Mouse (Mus musculus): Measurements from ENCODE around the gene Arhgef11. TPM values are rescaled to one million over a fixed set of nuclear protein-coding genes. Genes with fewer than 3 reads are reported as not detected.
A peak's percentile ranks its signal among the peaks of the same experiment; 100 is the strongest.

Gene Arhgef11
- polyA plus RNA-seq, 1 experiment from 2014 or later, result 11.5 TPM

DNA sequence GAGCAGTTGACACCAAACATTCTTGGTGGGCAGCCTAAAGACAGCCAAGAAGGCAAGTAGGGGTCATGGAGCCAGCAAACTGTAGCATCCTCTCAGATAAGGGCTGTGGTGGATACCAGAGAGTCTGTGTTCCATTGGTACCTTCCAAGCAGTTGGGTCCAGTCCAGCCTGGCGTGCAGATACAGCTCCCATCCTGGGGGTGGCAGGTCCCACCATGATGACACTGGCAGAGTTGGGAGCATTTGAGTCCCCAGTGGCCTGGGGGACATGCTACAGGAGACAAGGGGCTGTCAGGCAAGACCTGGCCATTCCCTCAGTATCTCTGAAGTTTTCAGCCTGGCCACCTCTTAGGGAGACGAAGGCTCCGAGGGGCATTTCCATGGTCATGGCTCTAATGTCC is 135.2 kb downstream of the Arhgef11 start:
- DNase-seq (ENCODE audit: low spot score), result no peak
- Histone ChIP-seq H3K36me3 (peaks cover 29% of the 10 kb centered on the region), H3K27ac (no peak overlapping the region), H3K9me3 (no peaks in the 10 kb centered on the region), H3K4me1 (peaks cover 16% of the 10 kb centered on the region), H3K4me3 (no peak overlapping the region), H3K27me3 (ENCODE audit: insufficient read depth, poor library complexity, severe bottlenecking) (peaks cover 80% of the 10 kb centered on the region)
- 84% methylated on average over 3 of the region's 3 CpGs for WGBS

DNA sequence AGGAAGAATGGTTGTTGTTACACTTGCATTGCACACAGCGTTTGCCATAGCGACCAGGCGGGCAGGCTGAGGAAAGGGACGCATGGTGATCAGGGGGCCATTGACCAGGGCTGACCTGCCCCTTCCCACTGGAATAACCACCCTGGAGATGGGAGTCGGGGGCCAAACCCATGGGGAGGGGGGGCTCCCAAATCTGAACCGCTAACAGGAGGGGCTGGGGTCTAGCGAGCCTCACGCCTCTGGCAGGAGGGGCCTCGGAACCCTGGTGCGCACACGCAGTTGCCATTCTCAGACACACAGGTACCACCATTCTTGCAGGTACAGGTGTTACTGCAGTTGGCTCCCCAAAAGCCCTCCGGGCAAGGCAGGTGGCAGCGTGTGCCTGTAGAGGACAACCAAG is 136.5 kb downstream of the Arhgef11 start:
- Histone ChIP-seq H3K9me3 (no peaks in the 10 kb centered on the region), H3K4me1 (peaks cover 15% of the 10 kb centered on the region), H3K36me3 (peaks cover 36% of the 10 kb centered on the region), H3K4me3 (no peak overlapping the region), H3K27me3 (ENCODE audit: insufficient read depth, poor library complexity, severe bottlenecking) (peaks cover 91% of the 10 kb centered on the region), H3K27ac (no peak overlapping the region)
- WGBS, result 85% methylated on average over 13 of the region's 13 CpGs
- no peak for DNase-seq (ENCODE audit: low spot score)

DNA sequence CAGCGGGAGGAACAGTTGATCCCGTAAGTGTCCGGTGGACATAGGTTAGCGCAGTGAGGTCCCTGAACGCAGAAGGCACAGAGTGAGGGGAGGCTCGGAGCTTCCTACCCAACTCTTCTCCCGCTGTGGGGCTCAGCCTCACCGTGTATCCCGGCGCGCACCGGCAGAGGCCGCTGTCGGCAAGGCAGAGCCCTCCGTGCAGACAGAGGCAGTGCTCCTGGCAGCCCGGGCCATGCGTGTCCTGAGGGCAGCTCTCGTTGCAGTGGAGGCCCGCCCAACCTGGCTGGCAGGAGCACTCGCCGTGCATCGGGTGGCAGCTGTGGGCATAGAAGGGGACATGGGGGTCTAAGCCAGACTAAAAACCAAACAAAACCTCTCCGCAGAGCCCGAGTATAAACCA is 138.6 kb downstream of the Arhgef11 start:
- peaks cover 36% of the 10 kb centered on the region for H3K36me3 ChIP-seq
- H3K4me1 ChIP-seq, result peaks cover 26% of the 10 kb centered on the region

DNA sequence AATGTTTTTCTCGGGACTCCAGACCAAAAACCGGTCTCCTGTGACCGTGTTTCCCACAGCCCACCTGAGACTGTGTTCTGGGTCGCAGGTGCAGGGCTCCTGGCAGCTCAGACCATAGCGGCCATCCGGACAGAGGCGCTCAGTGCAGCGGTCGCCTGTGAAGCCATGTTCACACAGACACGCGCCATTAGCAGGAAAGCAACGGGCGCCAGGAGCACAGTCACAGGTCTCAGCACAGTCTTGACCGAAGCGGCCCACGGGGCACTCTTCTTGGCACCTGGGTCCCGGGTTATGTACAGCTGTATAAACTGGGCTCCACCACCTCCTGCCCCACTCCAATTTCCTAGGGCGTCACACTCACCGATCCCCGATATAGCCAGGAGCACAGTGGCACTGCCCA is 139.1 kb downstream of the Arhgef11 start:
- H3K4me3 ChIP-seq, result no peak overlapping the region

More for the DNA sequence above, 138.6 kb downstream of the Arhgef11 start:
- 4% methylated on average over 24 of the region's 24 CpGs for WGBS
- Histone ChIP-seq H3K9me3 (no peaks in the 10 kb centered on the region), H3K4me3 (peak overlapping the region; percentile 37), H3K27ac (0 out of 2 replicates have a peak overlapping the region, but pooled peaks have one; percentile 25), H3K27me3 (ENCODE audit: insufficient read depth, poor library complexity, severe bottlenecking) (peaks cover 82% of the 10 kb centered on the region)
- DNase-seq (ENCODE audit: low spot score), result peak; percentile 90

DNA sequence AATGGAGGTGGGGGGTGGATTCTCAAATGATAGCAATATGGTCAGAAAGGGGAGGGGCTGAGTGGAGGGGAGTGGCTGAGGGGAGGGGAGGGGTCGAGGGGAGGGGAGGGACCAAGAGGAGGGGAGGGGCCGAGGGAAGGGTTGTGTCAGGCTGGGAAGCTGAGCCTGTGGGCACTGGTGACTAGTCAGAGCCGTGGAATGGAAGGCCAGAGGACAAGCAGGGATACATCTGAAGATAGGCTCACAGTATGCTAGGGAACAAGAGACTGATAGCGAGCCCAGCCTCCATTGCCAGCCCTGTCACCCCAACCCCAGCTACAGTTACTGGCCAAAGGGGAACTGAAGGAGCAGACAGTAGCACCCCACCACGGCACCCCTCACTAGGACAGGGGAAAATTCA is 141.3 kb downstream of the Arhgef11 start:
- Histone ChIP-seq H3K9me3 (no peaks in the 10 kb centered on the region), H3K36me3 (peaks cover 21% of the 10 kb centered on the region), H3K4me3 (no peak overlapping the region), H3K4me1 (peaks cover 50% of the 10 kb centered on the region), H3K27me3 (ENCODE audit: insufficient read depth, poor library complexity, severe bottlenecking) (peaks cover 65% of the 10 kb centered on the region), H3K27ac (no peak overlapping the region)
- no peak for DNase-seq (ENCODE audit: low spot score)
- WGBS, result 27% methylated on average over 5 of the region's 5 CpGs

More for the DNA sequence above, 139.1 kb downstream of the Arhgef11 start:
- Histone ChIP-seq H3K9me3 (no peaks in the 10 kb centered on the region), H3K27me3 (ENCODE audit: insufficient read depth, poor library complexity, severe bottlenecking) (peaks cover 82% of the 10 kb centered on the region), H3K4me1 (peaks cover 30% of the 10 kb centered on the region), H3K27ac (no peak overlapping the region), H3K36me3 (peaks cover 33% of the 10 kb centered on the region)
- DNase-seq (ENCODE audit: low spot score), result no peak
- WGBS, result 48% methylated on average over 20 of the region's 20 CpGs

GRCm38 (mm10) chr3:87761408-87762375 is 144.3 kb downstream of the Arhgef11 start:
- DNase-seq (ENCODE audit: low spot score), result no peak
- 63% methylated on average over 20 of the region's 20 CpGs for WGBS
- peaks cover 54% of the 10 kb centered on the region for H3K27me3 ChIP-seq (ENCODE audit: insufficient read depth, poor library complexity, severe bottlenecking)
- H3K4me3 ChIP-seq, result no peak overlapping the region
- peaks cover 12% of the 10 kb centered on the region; the same call in 1 of the 2 replicates for H3K36me3 ChIP-seq
- H3K4me1 ChIP-seq, result peaks cover 66% of the 10 kb centered on the region
- no peaks in the 10 kb centered on the region for H3K9me3 ChIP-seq
- H3K27ac ChIP-seq, result peak overlapping the region; percentile 84

GRCm38 (mm10) chr3:87763202-87763601 is 145.8 kb downstream of the Arhgef11 start:
- WGBS, result 54% methylated on average over 4 of the region's 4 CpGs

GRCm38 (mm10) chr3:87763683-87764289 is 146.4 kb downstream of the Arhgef11 start:
- H3K36me3 ChIP-seq, result 0 out of 2 replicates have a peak, but pooled peaks cover 5% of the 10 kb centered on the region
- H3K9me3 ChIP-seq, result no peaks in the 10 kb centered on the region
- peak; percentile 90 for DNase-seq (ENCODE audit: low spot score)
- WGBS, result 15% methylated on average over 15 of the region's 15 CpGs
- peak overlapping the region; percentile 84 for H3K27ac ChIP-seq
- peak overlapping the region; percentile 39 for H3K4me3 ChIP-seq
- H3K4me1 ChIP-seq, result peaks cover 68% of the 10 kb centered on the region
- H3K27me3 ChIP-seq (ENCODE audit: insufficient read depth, poor library complexity, severe bottlenecking), result peaks cover 51% of the 10 kb centered on the region

More at GRCm38 (mm10) chr3:87763202-87763601, 145.8 kb downstream of the Arhgef11 start:
- Histone ChIP-seq H3K27me3 (ENCODE audit: insufficient read depth, poor library complexity, severe bottlenecking) (peaks cover 54% of the 10 kb centered on the region), H3K4me1 (peaks cover 70% of the 10 kb centered on the region), H3K36me3 (0 out of 2 replicates have a peak, but pooled peaks cover 7% of the 10 kb centered on the region), H3K9me3 (no peaks in the 10 kb centered on the region), H3K27ac (peak overlapping the region; percentile 84), H3K4me3 (no peak overlapping the region)
- DNase-seq (ENCODE audit: low spot score), result no peak

- peaks cover 64% of the 10 kb centered on the region for H3K4me1 ChIP-seq
- H3K36me3 ChIP-seq, result no peaks in the 10 kb centered on the region
- DNase-seq (ENCODE audit: low spot score), result no peak
- 17% methylated on average over 10 of the region's 10 CpGs for WGBS
- peak overlapping the region; percentile 84 for H3K27ac ChIP-seq
- H3K4me3 ChIP-seq, result peak overlapping the region; percentile 39
- H3K27me3 ChIP-seq (ENCODE audit: insufficient read depth, poor library complexity, severe bottlenecking), result peaks cover 48% of the 10 kb centered on the region
- H3K9me3 ChIP-seq, result no peaks in the 10 kb centered on the region
Measured at GRCm38 (mm10) chr3:87764506-87764905, 147.1 kb downstream of the Arhgef11 start.

DNA sequence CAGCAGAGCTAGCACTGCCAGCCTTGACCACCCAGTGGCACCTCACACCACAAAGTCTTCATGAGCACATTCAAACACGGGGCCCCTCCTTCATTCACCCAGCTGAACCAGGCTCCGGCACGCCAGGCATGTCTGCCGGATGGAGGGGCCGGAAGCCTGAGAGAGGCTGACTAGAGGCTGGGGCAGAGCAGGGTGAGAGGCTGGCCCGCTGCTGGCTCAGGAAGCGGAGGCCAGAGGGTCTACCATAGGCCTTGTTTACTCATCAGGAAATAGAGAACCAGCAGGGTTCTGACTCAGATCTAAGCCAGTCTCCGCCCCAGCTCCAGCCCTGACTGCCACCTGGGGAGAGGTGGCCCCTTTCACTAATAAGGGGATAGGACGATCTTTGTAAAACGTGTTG is 147.7 kb downstream of the Arhgef11 start:
- Histone ChIP-seq H3K27ac (peak overlapping the region; percentile 84), H3K27me3 (ENCODE audit: insufficient read depth, poor library complexity, severe bottlenecking) (peaks cover 50% of the 10 kb centered on the region), H3K36me3 (no peaks in the 10 kb centered on the region), H3K4me3 (peak overlapping the region; percentile 39), H3K4me1 (peaks cover 61% of the 10 kb centered on the region), H3K9me3 (no peaks in the 10 kb centered on the region)
- no peak for DNase-seq (ENCODE audit: low spot score)
- WGBS, result 14% methylated on average over 10 of the region's 10 CpGs

DNA sequence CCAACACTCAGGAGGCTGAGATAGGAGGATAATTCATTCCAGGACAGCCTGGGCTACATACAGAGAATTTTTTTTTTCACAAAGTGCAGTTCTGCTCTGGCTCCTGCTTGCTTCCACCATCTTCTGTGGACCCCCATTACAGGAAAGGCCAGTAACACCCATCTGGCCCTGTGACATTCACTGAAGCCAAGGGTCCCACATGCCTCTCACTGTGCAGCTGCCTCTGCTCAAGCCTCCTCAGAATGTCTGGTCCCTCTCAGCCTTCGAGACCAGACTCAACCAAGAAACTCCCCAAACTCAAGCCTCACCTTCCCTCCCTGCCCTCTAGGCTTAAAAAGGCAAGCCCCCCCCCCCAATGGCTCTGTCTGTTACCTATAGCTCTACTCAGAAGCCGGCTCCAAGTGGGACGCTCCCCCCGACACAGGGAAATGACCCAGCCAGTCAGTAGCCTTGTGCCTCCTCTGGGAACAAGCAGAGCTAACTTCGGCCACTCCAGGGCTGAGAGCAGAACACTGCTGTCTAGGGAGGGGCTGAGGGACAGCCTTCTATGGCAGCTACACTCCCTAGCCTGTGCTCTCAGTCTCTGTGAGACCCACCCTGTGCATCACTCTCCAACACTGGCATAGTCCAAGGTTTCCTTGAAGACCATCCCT is 148.4 kb downstream of the Arhgef11 start:
- Histone ChIP-seq H3K27ac (peak overlapping the region; percentile 84; the same call in 1 of the 2 replicates), H3K9me3 (no peaks in the 10 kb centered on the region), H3K4me3 (no peak overlapping the region), H3K36me3 (no peaks in the 10 kb centered on the region), H3K27me3 (ENCODE audit: insufficient read depth, poor library complexity, severe bottlenecking) (peaks cover 53% of the 10 kb centered on the region), H3K4me1 (peaks cover 58% of the 10 kb centered on the region)
- WGBS, result 66% methylated on average over 5 of the region's 5 CpGs
- no peak for DNase-seq (ENCODE audit: low spot score)

GRCm38 (mm10) chr3:87766284-87766667 is 148.9 kb downstream of the Arhgef11 start:
- H3K9me3 ChIP-seq, result no peaks in the 10 kb centered on the region
- DNase-seq (ENCODE audit: low spot score), result no peak
- H3K27ac ChIP-seq, result peak overlapping the region; percentile 84; the same call in 1 of the 2 replicates
- H3K27me3 ChIP-seq (ENCODE audit: insufficient read depth, poor library complexity, severe bottlenecking), result peaks cover 54% of the 10 kb centered on the region
- peaks cover 59% of the 10 kb centered on the region for H3K4me1 ChIP-seq
- H3K4me3 ChIP-seq, result no peak overlapping the region
- 74% methylated on average over 3 of the region's 3 CpGs for WGBS
- no peaks in the 10 kb centered on the region for H3K36me3 ChIP-seq

All from heart, embryonic 10.5 days (tissue).